Mouse (Mus musculus): Measurements from ENCODE around the gene Tet3. TPM values are rescaled to one million over a fixed set of nuclear protein-coding genes. Genes with fewer than 3 reads are reported as not detected.
A peak's percentile ranks its signal among the peaks of the same experiment; 100 is the strongest.

Tet3 gene
- polyA plus RNA-seq, 1 experiment = 18.6 TPM

GRCm38 (mm10) chr6:83435174-83435573 lies 23.7 kb downstream of the Tet3 start:
- TF ChIP-seq CTCF (IDR thresholded peaks at IDR 0.05; ENCODE audit: borderline replicate concordance, insufficient read depth, low read length) (no peak), POLR2A (IDR thresholded peaks at IDR 0.05; ENCODE audit: low read depth, low read length) (no peak)
- Histone ChIP-seq H3K4me1 (ENCODE audit: control insufficient read depth, insufficient read depth, low read length) (peaks cover 14% of the 10 kb centered on the region; the same call in 1 of the 2 replicates), H3K27ac (ENCODE audit: insufficient read depth, low read length) (no peak overlapping the region), H3K4me3 (ENCODE audit: insufficient read depth, low read length) (no peak overlapping the region)

- Histone ChIP-seq H3K4me3 (ENCODE audit: insufficient read depth, low read length) (no peak overlapping the region), H3K4me1 (ENCODE audit: control insufficient read depth, insufficient read depth, low read length) (peaks cover 7% of the 10 kb centered on the region; the same call in 1 of the 2 replicates), H3K27ac (ENCODE audit: insufficient read depth, low read length) (no peak overlapping the region)
- TF ChIP-seq POLR2A (IDR thresholded peaks at IDR 0.05; ENCODE audit: low read depth, low read length) (no peak), CTCF (IDR thresholded peaks at IDR 0.05; ENCODE audit: borderline replicate concordance, insufficient read depth, low read length) (no peak)
Observed at GRCm38 (mm10) chr6:83433546-83433945, 25.3 kb downstream of the Tet3 start.

DNA sequence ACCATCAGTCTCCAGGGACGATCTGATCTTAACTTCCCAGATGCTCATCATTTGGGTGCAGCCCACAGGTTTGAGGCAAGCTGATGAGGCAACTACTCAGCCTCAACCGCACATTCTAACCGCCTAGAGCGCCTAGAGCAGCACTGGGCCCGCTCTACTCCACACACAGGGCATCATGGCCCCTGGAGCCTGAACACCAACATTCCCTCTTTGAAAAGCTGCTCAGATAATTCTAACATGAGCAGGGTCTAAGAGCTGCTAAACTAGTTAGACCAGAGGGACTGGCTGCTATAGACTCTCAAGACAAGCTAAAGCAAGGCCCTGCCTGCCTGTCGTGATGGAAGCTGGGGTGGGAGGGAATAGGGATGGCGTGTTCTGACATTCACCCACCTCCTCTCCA lies 25.9 kb downstream of the Tet3 start:
- Histone ChIP-seq H3K4me3 (ENCODE audit: insufficient read depth, low read length) (no peak overlapping the region), H3K4me1 (ENCODE audit: control insufficient read depth, insufficient read depth, low read length) (peaks cover 11% of the 10 kb centered on the region; the same call in 1 of the 2 replicates), H3K27ac (ENCODE audit: insufficient read depth, low read length) (no peak overlapping the region)
- no peak for TF ChIP-seq CTCF (IDR thresholded peaks at IDR 0.05; ENCODE audit: borderline replicate concordance, insufficient read depth, low read length)
- TF ChIP-seq POLR2A (IDR thresholded peaks at IDR 0.05; ENCODE audit: low read depth, low read length) = no peak

DNA sequence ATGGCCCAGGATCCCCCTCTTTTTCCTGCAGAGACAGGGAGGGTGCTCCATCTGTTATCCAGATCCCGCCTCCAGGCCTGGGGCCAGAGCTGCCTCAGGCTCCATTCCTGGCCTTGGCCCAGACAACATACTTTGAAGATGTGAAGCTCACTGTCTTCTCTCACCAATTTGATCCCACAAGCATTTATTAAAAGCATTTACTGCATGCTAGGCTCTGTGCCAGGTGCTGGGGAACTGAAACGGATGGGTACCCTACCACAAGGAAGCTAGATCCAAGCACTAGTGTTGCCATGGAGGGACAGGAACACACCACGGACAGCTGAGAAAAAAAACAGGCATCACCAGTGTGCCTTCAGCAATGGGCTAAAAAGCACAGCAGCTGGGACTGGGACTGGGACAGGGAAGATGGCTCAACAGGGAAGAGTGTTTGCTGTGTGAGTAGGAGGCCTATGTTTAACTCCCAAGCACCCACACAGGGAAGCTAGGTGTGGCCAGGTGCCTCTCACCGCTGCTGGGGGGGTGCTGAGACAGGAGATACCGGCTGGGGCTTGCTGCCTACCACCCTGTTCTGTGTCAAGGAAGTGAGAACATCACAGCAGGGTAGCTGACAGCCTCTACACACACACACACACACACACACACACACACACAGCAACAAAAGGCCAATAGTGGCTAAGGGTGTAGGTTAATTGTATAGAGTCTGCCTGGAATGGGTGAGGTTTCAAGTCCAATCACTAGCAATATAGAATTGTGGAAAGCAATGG lies 30.7 kb downstream of the Tet3 start:
- H3K4me1 ChIP-seq (ENCODE audit: control insufficient read depth, insufficient read depth, low read length) = peaks cover 25% of the 10 kb centered on the region; the same call in 1 of the 2 replicates
- no peak for TF ChIP-seq POLR2A (IDR thresholded peaks at IDR 0.05; ENCODE audit: low read depth, low read length)
- TF ChIP-seq CTCF (IDR thresholded peaks at IDR 0.05; ENCODE audit: borderline replicate concordance, insufficient read depth, low read length) = no peak
- peak overlapping the region; percentile 3; the same call in 1 of the 2 replicates for H3K27ac ChIP-seq (ENCODE audit: insufficient read depth, low read length)
- no peak overlapping the region for H3K4me3 ChIP-seq (ENCODE audit: insufficient read depth, low read length)

- no peak overlapping the region for H3K4me3 ChIP-seq (ENCODE audit: insufficient read depth, low read length)
- H3K27ac ChIP-seq (ENCODE audit: insufficient read depth, low read length) = 0 out of 2 replicates have a peak overlapping the region, but pooled peaks have one; percentile 18
- TF ChIP-seq POLR2A (IDR thresholded peaks at IDR 0.05; ENCODE audit: low read depth, low read length) (no peak), CTCF (IDR thresholded peaks at IDR 0.05; ENCODE audit: borderline replicate concordance, insufficient read depth, low read length) (no peak)
- peaks cover 25% of the 10 kb centered on the region; the same call in 1 of the 2 replicates for H3K4me1 ChIP-seq (ENCODE audit: control insufficient read depth, insufficient read depth, low read length)
Observed at GRCm38 (mm10) chr6:83427512-83427911, 31.4 kb downstream of the Tet3 start.

GRCm38 (mm10) chr6:83426576-83426975 lies 32.3 kb downstream of the Tet3 start:
- no peak overlapping the region for H3K4me3 ChIP-seq (ENCODE audit: insufficient read depth, low read length)
- no peak for TF ChIP-seq CTCF (IDR thresholded peaks at IDR 0.05; ENCODE audit: borderline replicate concordance, insufficient read depth, low read length)
- TF ChIP-seq POLR2A (IDR thresholded peaks at IDR 0.05; ENCODE audit: low read depth, low read length) = no peak
- H3K4me1 ChIP-seq (ENCODE audit: control insufficient read depth, insufficient read depth, low read length) = peaks cover 25% of the 10 kb centered on the region; the same call in 1 of the 2 replicates
- H3K27ac ChIP-seq (ENCODE audit: insufficient read depth, low read length) = no peak overlapping the region

- Histone ChIP-seq H3K4me3 (ENCODE audit: insufficient read depth, low read length) (no peak overlapping the region), H3K27ac (ENCODE audit: insufficient read depth, low read length) (peak overlapping the region; percentile 56), H3K4me1 (ENCODE audit: control insufficient read depth, insufficient read depth, low read length) (peaks cover 25% of the 10 kb centered on the region; the same call in 1 of the 2 replicates)
- no peak for TF ChIP-seq CTCF (IDR thresholded peaks at IDR 0.05; ENCODE audit: borderline replicate concordance, insufficient read depth, low read length)
- no peak for TF ChIP-seq POLR2A (IDR thresholded peaks at IDR 0.05; ENCODE audit: low read depth, low read length)
Observed at GRCm38 (mm10) chr6:83424053-83424404, 34.9 kb downstream of the Tet3 start.

DNA sequence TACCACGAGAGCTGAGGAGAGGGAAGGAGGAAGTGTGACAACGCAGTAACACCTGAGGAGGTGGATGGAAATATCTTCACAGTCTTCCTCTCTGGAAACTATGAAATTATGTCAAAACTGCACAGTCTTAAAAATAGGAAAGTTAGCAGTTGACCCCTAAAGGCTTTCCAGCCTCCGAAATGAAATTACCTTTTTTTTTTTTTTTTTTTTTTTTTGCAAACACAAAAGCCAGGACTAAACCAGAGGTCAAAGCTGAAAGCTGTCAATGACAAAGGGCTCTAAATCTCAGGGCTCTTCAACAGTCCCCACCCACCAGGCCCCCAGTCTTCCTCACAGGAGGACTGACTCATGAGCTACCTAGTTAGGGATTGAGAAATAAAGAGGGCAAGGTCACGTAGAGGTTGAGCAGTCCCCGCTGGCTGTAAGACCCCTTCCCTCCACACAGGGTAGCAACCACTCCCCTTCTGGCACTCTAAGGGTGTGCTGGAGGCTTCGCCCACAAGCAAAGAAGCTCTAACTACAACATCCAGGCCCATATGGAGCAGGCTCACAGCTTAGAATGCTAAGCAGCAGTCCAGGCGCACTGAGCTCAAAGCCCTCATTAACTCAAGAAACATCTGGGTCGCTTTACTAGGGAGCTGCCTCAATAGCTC lies 35.4 kb downstream of the Tet3 start:
- Histone ChIP-seq H3K27ac (ENCODE audit: insufficient read depth, low read length) (peak overlapping the region; percentile 56), H3K4me1 (ENCODE audit: control insufficient read depth, insufficient read depth, low read length) (peaks cover 22% of the 10 kb centered on the region; the same call in 1 of the 2 replicates), H3K4me3 (ENCODE audit: insufficient read depth, low read length) (no peak overlapping the region)
- TF ChIP-seq POLR2A (IDR thresholded peaks at IDR 0.05; ENCODE audit: low read depth, low read length) (no peak), CTCF (IDR thresholded peaks at IDR 0.05; ENCODE audit: borderline replicate concordance, insufficient read depth, low read length) (no peak)

GRCm38 (mm10) chr6:83421866-83422649 lies 36.8 kb downstream of the Tet3 start:
- H3K4me1 ChIP-seq (ENCODE audit: control insufficient read depth, insufficient read depth, low read length) = peaks cover 9% of the 10 kb centered on the region; the same call in 1 of the 2 replicates
- no peak overlapping the region for H3K4me3 ChIP-seq (ENCODE audit: insufficient read depth, low read length)
- H3K27ac ChIP-seq (ENCODE audit: insufficient read depth, low read length) = no peak overlapping the region
- TF ChIP-seq POLR2A (IDR thresholded peaks at IDR 0.05; ENCODE audit: low read depth, low read length) = no peak
